Mouse (Mus musculus) retina, postnatal 7 days (tissue): ENCODE measurements at regions not wholly inside any gene's neighbourhood (a gene's known extent, or its start where the extent isn't known, plus 50 kb on each side); places are given as distances from the start of the nearest gene placed in this dataset.

Source experiments
- DNase-seq: peaks from one replicate; pipeline ENCODE4 v3.0.0-alpha.2; 2012; ENCODE audit warnings: low read depth, low spot score

GRCm38 (mm10) chr13:44546289-44546688 lies 183.0 kb upstream of the Jarid2 start:
- DNase-seq = no peak

GRCm38 (mm10) chr13:44548880-44549279 lies 180.4 kb upstream of the Jarid2 start:
- no peak for DNase-seq

GRCm38 (mm10) chr13:44553363-44553762 lies 175.9 kb upstream of the Jarid2 start:
- no peak for DNase-seq

GRCm38 (mm10) chr13:44554686-44555463 lies 174.4 kb upstream of the Jarid2 start:
- DNase-seq = no peak

GRCm38 (mm10) chr13:44555979-44556378 lies 173.3 kb upstream of the Jarid2 start:
- DNase-seq = no peak

- no peak for DNase-seq
These were observed 171.2 kb upstream of the Jarid2 start for GRCm38 (mm10) chr13:44558051-44558450.

- DNase-seq = no peak
These were observed 170.6 kb upstream of the Jarid2 start for GRCm38 (mm10) chr13:44558491-44559177.

- DNase-seq = no peak
These were observed 170.1 kb upstream of the Jarid2 start for GRCm38 (mm10) chr13:44559178-44559565.

- no peak for DNase-seq
These were observed 169.6 kb upstream of the Jarid2 start for GRCm38 (mm10) chr13:44559706-44560105.

GRCm38 (mm10) chr13:44564705-44565104 lies 164.6 kb upstream of the Jarid2 start:
- DNase-seq = no peak

GRCm38 (mm10) chr13:44567696-44568095 lies 161.6 kb upstream of the Jarid2 start:
- no peak for DNase-seq

GRCm38 (mm10) chr13:44569241-44569778 lies 160.0 kb upstream of the Jarid2 start:
- no peak for DNase-seq

- no peak for DNase-seq
These were observed 155.8 kb upstream of the Jarid2 start for GRCm38 (mm10) chr13:44573463-44573862.

- DNase-seq = no peak
These were observed 150.1 kb upstream of the Jarid2 start for GRCm38 (mm10) chr13:44579215-44579614.

- DNase-seq = no peak
These were observed 149.0 kb upstream of the Jarid2 start for GRCm38 (mm10) chr13:44580156-44580736.

- no peak for DNase-seq
These were observed 148.5 kb upstream of the Jarid2 start for GRCm38 (mm10) chr13:44580767-44581166.

GRCm38 (mm10) chr13:44581947-44582766 lies 147.1 kb upstream of the Jarid2 start:
- DNase-seq = no peak

GRCm38 (mm10) chr13:44582767-44583085 lies 146.5 kb upstream of the Jarid2 start:
- no peak for DNase-seq

GRCm38 (mm10) chr13:44583614-44584013 lies 145.7 kb upstream of the Jarid2 start:
- no peak for DNase-seq

GRCm38 (mm10) chr13:44584151-44584550 lies 145.1 kb upstream of the Jarid2 start:
- no peak for DNase-seq

- DNase-seq = no peak
These were observed 144.7 kb upstream of the Jarid2 start for GRCm38 (mm10) chr13:44584551-44584950.

- no peak for DNase-seq
These were observed 141.4 kb upstream of the Jarid2 start for GRCm38 (mm10) chr13:44587846-44588245.
